Mouse (Mus musculus): ENCODE results near the gene Ceacam18. TPM values are rescaled to one million over a fixed set of nuclear protein-coding genes. Genes with fewer than 3 reads are reported as not detected.
"Not testable (repeated sequence)": the region's sequence is repeated elsewhere in the genome, so short reads cannot be mapped to it uniquely, and the experiment has no call there.

The Ceacam18 gene
- polyA plus RNA-seq, 1 experiment from 2014 or later = not detected

DNA sequence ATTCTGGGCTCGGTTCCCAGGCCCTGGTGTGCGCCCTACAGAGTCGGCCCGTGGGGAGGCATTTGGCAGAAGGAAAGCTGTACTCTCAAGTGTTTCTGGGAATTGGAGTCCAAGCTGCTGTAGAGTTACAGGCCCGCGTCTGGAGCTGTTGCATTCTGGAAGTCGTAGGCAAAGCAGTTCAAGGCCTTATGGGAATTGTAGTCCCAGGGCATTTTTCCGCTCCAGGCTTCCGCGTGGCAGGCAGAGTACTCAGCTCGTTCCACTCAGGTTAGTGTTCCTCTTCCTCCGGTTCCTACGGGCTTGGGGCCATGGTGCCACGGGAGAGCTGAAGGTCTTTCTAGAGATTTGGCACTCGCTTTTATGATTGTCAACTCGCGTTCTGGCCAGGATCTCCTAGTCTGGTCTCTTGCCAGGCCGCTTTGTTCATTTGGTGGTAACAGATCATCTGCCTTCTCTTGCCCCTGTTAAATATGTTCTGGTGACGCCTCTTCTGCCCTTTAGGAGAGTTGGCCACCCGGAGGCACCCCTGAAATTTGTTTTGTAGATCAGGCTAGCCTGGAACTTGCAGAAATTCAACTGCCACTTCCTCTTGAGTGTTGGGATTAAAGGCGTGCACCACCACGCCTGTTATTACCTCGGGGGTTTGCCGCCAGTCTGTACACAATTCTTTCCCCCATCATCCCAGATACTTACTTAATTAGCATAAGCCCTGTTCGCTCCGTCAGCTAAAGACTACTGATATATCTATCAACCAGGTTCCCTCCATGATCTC is 37.5 kb downstream of the Ceacam18 start, which contains the start of gene Ctu1:
Gene Ctu1, plus strand, starts transcription at position 208 of the 772 bp plus-strand sequence.
- Histone ChIP-seq H3K9ac (ENCODE audit: low read length) (peak within 1 kb of the TSS; percentile 68), H3K9me3 (ENCODE audit: control insufficient read depth, low read length) (no peaks in the 10 kb centered on the region), H3K27me3 (ENCODE audit: control insufficient read depth, insufficient read depth, low read length) (no peaks in the 10 kb centered on the region), H3K36me3 (ENCODE audit: control insufficient read depth, insufficient read depth, low read length) (peaks cover 16% of the 10 kb centered on the region), H3K4me3 (ENCODE audit: low read depth, low read length) (peak within 1 kb of the TSS; percentile 63), H3K4me1 (ENCODE audit: control insufficient read depth, insufficient read depth, low read length) (peaks cover 5% of the 10 kb centered on the region), H3K4me2 (ENCODE audit: low read depth, severe bottlenecking) (peak within 1 kb of the TSS; percentile 58), H3K27ac (replicated peaks; ENCODE audit: low read depth, low read length) (no peak within 1 kb of the TSS)
- peak; percentile 93 for ATAC-seq (ENCODE audit: insufficient number of reproducible peaks, low FRiP score, low TSS enrichment, low read depth)
- under 1% methylated on average over 26 of the region's 26 CpGs for WGBS
- DNase-seq (ENCODE audit: low spot score) = peak; percentile 87

GRCm38 (mm10) chr7:43672581-43673260 is 38.2 kb downstream of the Ceacam18 start:
- Histone ChIP-seq H3K27me3 (ENCODE audit: control insufficient read depth, insufficient read depth, low read length) (no peaks in the 10 kb centered on the region), H3K36me3 (ENCODE audit: control insufficient read depth, insufficient read depth, low read length) (peaks cover 23% of the 10 kb centered on the region), H3K4me2 (ENCODE audit: low read depth, severe bottlenecking) (peak overlapping the region; percentile 58), H3K27ac (replicated peaks; ENCODE audit: low read depth, low read length) (no peak overlapping the region), H3K9me3 (ENCODE audit: control insufficient read depth, low read length) (no peaks in the 10 kb centered on the region), H3K4me3 (ENCODE audit: low read depth, low read length) (peak overlapping the region; percentile 63), H3K4me1 (ENCODE audit: control insufficient read depth, insufficient read depth, low read length) (peaks cover 5% of the 10 kb centered on the region), H3K9ac (ENCODE audit: low read length) (peak overlapping the region; percentile 68)
- WGBS = 16% methylated on average over 10 of the region's 10 CpGs
- DNase-seq (ENCODE audit: low spot score) = peak; percentile 33
- no peak for ATAC-seq (ENCODE audit: insufficient number of reproducible peaks, low FRiP score, low TSS enrichment, low read depth)

DNA sequence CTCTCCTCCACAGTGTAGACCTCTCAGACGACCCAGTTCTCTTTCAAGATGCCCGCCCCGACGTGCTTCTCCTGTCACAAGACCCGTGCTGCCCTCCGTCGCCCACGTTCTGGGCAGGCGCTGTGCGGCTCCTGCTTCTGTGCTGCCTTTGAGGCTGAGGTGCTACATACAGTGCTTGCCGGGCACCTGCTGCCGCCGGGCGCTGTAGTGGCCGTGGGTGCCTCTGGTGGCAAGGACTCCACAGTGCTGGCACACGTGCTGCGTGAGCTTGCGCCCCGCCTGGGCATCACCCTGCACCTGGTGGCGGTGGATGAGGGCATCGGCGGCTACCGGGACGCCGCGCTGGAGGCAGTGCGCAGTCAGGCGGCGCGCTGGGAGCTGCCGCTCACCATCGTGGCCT is 40.6 kb downstream of the Ceacam18 start:
- ATAC-seq (ENCODE audit: insufficient number of reproducible peaks, low FRiP score, low TSS enrichment, low read depth) (no peak), DNase-seq (ENCODE audit: low spot score) (no peak)
- no peak overlapping the region for H3K4me2 ChIP-seq (ENCODE audit: low read depth, severe bottlenecking)
- H3K4me3 ChIP-seq (ENCODE audit: low read depth, low read length) = no peak overlapping the region
- no peak overlapping the region for H3K9ac ChIP-seq (ENCODE audit: low read length)
- 89% methylated on average over 32 of the region's 32 CpGs for WGBS
- peaks cover 5% of the 10 kb centered on the region for H3K4me1 ChIP-seq (ENCODE audit: control insufficient read depth, insufficient read depth, low read length)
- peaks cover 26% of the 10 kb centered on the region for H3K36me3 ChIP-seq (ENCODE audit: control insufficient read depth, insufficient read depth, low read length)
- H3K27me3 ChIP-seq (ENCODE audit: control insufficient read depth, insufficient read depth, low read length) = no peaks in the 10 kb centered on the region
- H3K9me3 ChIP-seq (ENCODE audit: control insufficient read depth, low read length) = no peaks in the 10 kb centered on the region; the same call in 1 of the 2 replicates
- no peak overlapping the region for H3K27ac ChIP-seq (replicated peaks; ENCODE audit: low read depth, low read length)

DNA sequence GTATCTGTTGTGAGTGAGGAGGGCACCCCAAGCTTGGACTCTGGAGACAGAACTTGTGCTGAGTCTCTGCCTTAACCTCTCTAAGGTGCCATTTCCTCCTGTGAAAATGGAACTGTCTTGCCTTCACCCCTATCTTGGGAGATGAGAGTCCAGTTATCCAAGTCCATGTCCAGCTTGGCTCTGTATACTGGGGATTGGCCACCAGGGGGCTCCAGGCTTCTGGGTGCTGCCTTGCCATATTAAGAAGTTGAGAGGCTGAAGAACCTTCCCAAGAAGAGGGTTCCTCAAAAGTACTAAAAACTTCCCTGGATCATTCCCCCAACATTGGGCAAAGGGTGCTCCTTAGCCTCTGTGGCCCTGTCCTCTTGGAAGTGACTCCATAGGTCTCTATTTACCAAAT is 44.0 kb downstream of the Ceacam18 start:
- no peak overlapping the region for H3K27ac ChIP-seq (replicated peaks; ENCODE audit: low read depth, low read length)
- no peak overlapping the region for H3K4me3 ChIP-seq (ENCODE audit: low read depth, low read length)
- peaks cover 26% of the 10 kb centered on the region for H3K36me3 ChIP-seq (ENCODE audit: control insufficient read depth, insufficient read depth, low read length)
- H3K4me1 ChIP-seq (ENCODE audit: control insufficient read depth, insufficient read depth, low read length) = no peaks in the 10 kb centered on the region
- DNase-seq (ENCODE audit: low spot score) (peak; percentile 47), ATAC-seq (ENCODE audit: insufficient number of reproducible peaks, low FRiP score, low TSS enrichment, low read depth) (no peak)
- H3K9me3 ChIP-seq (ENCODE audit: control insufficient read depth, low read length) = no peaks in the 10 kb centered on the region; the same call in 1 of the 2 replicates
- no peak overlapping the region for H3K4me2 ChIP-seq (ENCODE audit: low read depth, severe bottlenecking)
- no peak overlapping the region for H3K9ac ChIP-seq (ENCODE audit: low read length)
- no peaks in the 10 kb centered on the region for H3K27me3 ChIP-seq (ENCODE audit: control insufficient read depth, insufficient read depth, low read length)

DNA sequence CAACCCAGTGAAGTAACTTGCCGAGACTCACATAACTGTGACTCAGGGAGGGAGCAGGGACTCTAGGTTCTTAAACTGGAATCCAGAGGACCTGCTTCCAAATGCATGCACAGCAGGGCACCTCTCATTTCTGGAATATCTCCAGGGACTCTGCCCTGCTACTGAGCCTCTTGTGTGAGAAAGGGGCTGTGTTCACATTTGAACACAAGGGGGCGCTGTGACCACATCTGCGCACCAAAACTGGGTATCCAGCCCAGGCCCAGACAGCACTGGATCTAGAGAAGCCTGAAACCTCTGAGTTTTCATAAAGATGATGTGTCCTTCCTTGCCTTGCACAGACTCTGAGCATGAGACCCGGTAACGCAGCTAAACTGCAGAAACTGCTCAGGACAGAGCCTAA is 46.5 kb downstream of the Ceacam18 start:
- ATAC-seq (ENCODE audit: insufficient number of reproducible peaks, low FRiP score, low TSS enrichment, low read depth) (no peak), DNase-seq (ENCODE audit: low spot score) (peak; percentile 80)
- Histone ChIP-seq H3K27ac (replicated peaks; ENCODE audit: low read depth, low read length) (no peak overlapping the region), H3K4me3 (ENCODE audit: low read depth, low read length) (no peak overlapping the region), H3K4me2 (ENCODE audit: low read depth, severe bottlenecking) (no peak overlapping the region), H3K36me3 (ENCODE audit: control insufficient read depth, insufficient read depth, low read length) (peaks cover 20% of the 10 kb centered on the region), H3K9me3 (ENCODE audit: control insufficient read depth, low read length) (no peaks in the 10 kb centered on the region; the same call in 1 of the 2 replicates), H3K9ac (ENCODE audit: low read length) (no peak overlapping the region), H3K27me3 (ENCODE audit: control insufficient read depth, insufficient read depth, low read length) (no peaks in the 10 kb centered on the region), H3K4me1 (ENCODE audit: control insufficient read depth, insufficient read depth, low read length) (no peaks in the 10 kb centered on the region)
- 21% methylated on average over 5 of the region's 5 CpGs for WGBS

GRCm38 (mm10) chr7:43682511-43682910 is 48.0 kb downstream of the Ceacam18 start:
- ATAC-seq (ENCODE audit: insufficient number of reproducible peaks, low FRiP score, low TSS enrichment, low read depth); H3K9me3 ChIP-seq (ENCODE audit: control insufficient read depth, low read length); H3K36me3 ChIP-seq (ENCODE audit: control insufficient read depth, insufficient read depth, low read length); H3K27ac ChIP-seq (replicated peaks; ENCODE audit: low read depth, low read length); H3K27me3 ChIP-seq (ENCODE audit: control insufficient read depth, insufficient read depth, low read length); H3K4me1 ChIP-seq (ENCODE audit: control insufficient read depth, insufficient read depth, low read length); DNase-seq (ENCODE audit: low spot score); H3K9ac ChIP-seq (ENCODE audit: low read length); H3K4me2 ChIP-seq (ENCODE audit: low read depth, severe bottlenecking); H3K4me3 ChIP-seq (ENCODE audit: low read depth, low read length): not testable (repeated sequence)
- 14% methylated on average over 1 of the region's 1 CpGs for WGBS

DNA sequence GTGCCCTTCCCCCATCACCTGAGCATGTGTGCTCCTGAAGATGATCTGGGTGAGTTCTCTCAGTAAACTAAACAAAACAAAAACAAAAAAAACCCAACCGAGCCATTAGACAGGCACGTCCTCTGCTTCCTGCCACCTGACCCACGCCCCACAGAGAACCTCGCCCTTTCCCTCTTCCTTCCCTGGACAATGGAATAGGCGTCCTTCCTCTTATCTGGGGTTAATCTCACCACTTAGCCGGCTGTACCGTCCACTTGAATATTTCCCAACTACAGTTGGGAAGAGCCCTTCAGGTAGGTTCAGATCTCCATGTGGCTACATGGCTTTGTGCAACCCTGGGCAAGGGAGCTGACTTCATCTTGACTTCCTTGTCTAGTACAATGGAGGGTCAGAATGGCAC is 50.6 kb downstream of the Ceacam18 start:
- Histone ChIP-seq H3K4me2 (ENCODE audit: low read depth, severe bottlenecking) (no peak overlapping the region), H3K27ac (replicated peaks; ENCODE audit: low read depth, low read length) (no peak overlapping the region), H3K27me3 (ENCODE audit: control insufficient read depth, insufficient read depth, low read length) (no peaks in the 10 kb centered on the region), H3K4me3 (ENCODE audit: low read depth, low read length) (no peak overlapping the region), H3K4me1 (ENCODE audit: control insufficient read depth, insufficient read depth, low read length) (no peaks in the 10 kb centered on the region), H3K9me3 (ENCODE audit: control insufficient read depth, low read length) (no peaks in the 10 kb centered on the region), H3K36me3 (ENCODE audit: control insufficient read depth, insufficient read depth, low read length) (no peaks in the 10 kb centered on the region), H3K9ac (ENCODE audit: low read length) (no peak overlapping the region)
- DNase-seq (ENCODE audit: low spot score) = no peak
- WGBS = 76% methylated on average over 7 of the region's 7 CpGs
- no peak for ATAC-seq (ENCODE audit: insufficient number of reproducible peaks, low FRiP score, low TSS enrichment, low read depth)

- H3K4me1 ChIP-seq (ENCODE audit: control insufficient read depth, insufficient read depth, low read length) = no peaks in the 10 kb centered on the region
- H3K27ac ChIP-seq (replicated peaks; ENCODE audit: low read depth, low read length) = no peak within 1 kb of the TSS
- no peak within 1 kb of the TSS for H3K4me3 ChIP-seq (ENCODE audit: low read depth, low read length)
- H3K36me3 ChIP-seq (ENCODE audit: control insufficient read depth, insufficient read depth, low read length) = no peaks in the 10 kb centered on the region
- DNase-seq (ENCODE audit: low spot score) = no peak
- H3K9ac ChIP-seq (ENCODE audit: low read length) = no peak within 1 kb of the TSS
- no peak within 1 kb of the TSS for H3K4me2 ChIP-seq (ENCODE audit: low read depth, severe bottlenecking)
- no peaks in the 10 kb centered on the region; the same call in 1 of the 2 replicates for H3K9me3 ChIP-seq (ENCODE audit: control insufficient read depth, low read length)
- ATAC-seq (ENCODE audit: insufficient number of reproducible peaks, low FRiP score, low TSS enrichment, low read depth) = no peak
- H3K27me3 ChIP-seq (ENCODE audit: control insufficient read depth, insufficient read depth, low read length) = no peaks in the 10 kb centered on the region
These were observed 55.6 kb downstream of the Ceacam18 start, which contains the start of gene Klk14 for GRCm38 (mm10) chr7:43690118-43690517. Gene Klk14 (plus strand): TSS chr7:43690418.
